In the genomic region with DNA sequence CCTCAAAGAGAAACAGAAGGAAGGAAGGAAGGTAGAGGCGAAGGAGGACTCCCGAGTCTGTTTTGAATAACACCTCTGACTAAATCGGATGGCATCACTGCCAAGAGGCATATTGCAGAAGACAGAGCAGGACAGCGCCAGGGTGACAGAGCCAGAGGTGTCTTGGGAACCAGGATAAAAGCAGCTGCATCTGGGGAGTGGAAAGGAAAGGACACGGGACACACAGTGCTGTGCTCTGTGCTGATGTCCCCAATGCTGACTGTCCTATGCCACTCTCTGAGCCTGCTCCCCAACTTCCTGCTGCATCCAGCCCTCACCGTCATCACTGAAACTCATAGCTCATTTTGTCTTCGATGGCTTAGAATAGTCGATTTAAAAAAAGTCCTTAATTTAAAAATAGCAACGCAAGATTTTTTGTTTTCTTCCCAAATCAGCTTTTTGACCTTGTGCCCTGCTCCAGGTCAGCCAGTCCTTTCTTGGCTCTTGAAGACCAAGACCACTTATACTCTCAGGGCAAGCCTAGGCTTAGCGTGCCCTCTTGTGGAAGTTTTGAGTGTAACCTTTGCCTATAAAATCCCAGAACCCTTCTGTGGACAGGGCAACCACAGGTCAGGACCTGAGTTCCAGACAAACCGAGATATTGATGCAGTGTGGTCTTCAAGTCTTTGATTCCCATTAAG, we compare ENCODE assay signal across 8 mouse cellular contexts. TPM values are rescaled to one million over a fixed set of nuclear protein-coding genes. Genes with fewer than 3 reads are reported as not detected.
DNase-seq lines count a peak whose midpoint lies in the region; ATAC-seq and TF ChIP-seq lines count a peak whose summit lies in the region.

No protein-coding gene starts in this region.

- TF ChIP-seq CTCF in bone marrow macrophage, adult 2 months (IDR thresholded peaks at IDR 0.05; ENCODE audit: low read depth, low read length): 0 out of 2 replicates have a peak, but pooled peaks have one; percentile 18
- peak; percentile 89 for TF ChIP-seq CTCF in hindbrain, postnatal 0 days (IDR thresholded peaks at IDR 0.05; ENCODE audit: low read depth)
- peak; percentile 93 for TF ChIP-seq CTCF in midbrain, postnatal 0 days (IDR thresholded peaks at IDR 0.05)

- intact Hi-C loops in left cerebral cortex, postnatal 25 days (cut with DNase I): loop anchor here (1.0 to 2.0 kb wide), 2 partner anchors 69 to 210 kb away; no protein-coding TSS in a partner anchor

- no peaks in the 10 kb centered on the region for H3K9me3 ChIP-seq in hindbrain, postnatal 0 days (ENCODE audit: low read length)
- H3K9me3 ChIP-seq in midbrain, postnatal 0 days (ENCODE audit: low read length): no peaks in the 10 kb centered on the region

- H3K4me1 ChIP-seq in bone marrow macrophage, adult 2 months (ENCODE audit: control insufficient read depth, insufficient read depth, low read length): no peaks in the 10 kb centered on the region
- no peaks in the 10 kb centered on the region for H3K4me1 ChIP-seq in hindbrain, postnatal 0 days (ENCODE audit: insufficient read depth, low read length)
- H3K4me1 ChIP-seq in midbrain, postnatal 0 days (ENCODE audit: insufficient read depth, low read length): peaks cover 6% of the 10 kb centered on the region; the same call in 1 of the 2 replicates

- ATAC-seq in hindbrain, postnatal 0 days: peak; percentile 77
- ATAC-seq in midbrain, postnatal 0 days (ENCODE audit: low FRiP score): peak; percentile 79; the same call in 1 of the 2 replicates

- DNase-seq in gastrocnemius, adult 18-20 months (ENCODE audit: low spot score): peak; percentile 67
- no peak for DNase-seq in gastrocnemius, postnatal 25 days
- peak; percentile 55 to 64 for DNase-seq in frontal cortex, postnatal 36 days (ENCODE audit: low spot score in 2 of 2)
- DNase-seq in hindbrain, postnatal 0 days (ENCODE audit: low spot score): peak; percentile 83
- DNase-seq in left cerebral cortex, postnatal 25 days (ENCODE audit: low spot score in 2 of 2): peak; percentile 29 to 62
- DNase-seq in midbrain, postnatal 0 days (ENCODE audit: low spot score): peak; percentile 82
- DNase-seq in thymus, postnatal 4 days: peak; percentile 55

- no peak for TF ChIP-seq POLR2A in bone marrow macrophage, adult 2 months (IDR thresholded peaks at IDR 0.05; ENCODE audit: borderline replicate concordance, low read depth, low read length)

- H3K4me3 ChIP-seq in bone marrow macrophage, adult 2 months (ENCODE audit: insufficient read depth, low read length): no peak overlapping the region
- no peak overlapping the region for H3K4me3 ChIP-seq in hindbrain, postnatal 0 days (ENCODE audit: low read length)
- no peak overlapping the region for H3K4me3 ChIP-seq in midbrain, postnatal 0 days (ENCODE audit: low read depth, low read length)

- no peaks in the 10 kb centered on the region for H3K36me3 ChIP-seq in hindbrain, postnatal 0 days (ENCODE audit: insufficient read depth, low read length)
- no peaks in the 10 kb centered on the region for H3K36me3 ChIP-seq in midbrain, postnatal 0 days (ENCODE audit: insufficient read depth, low read length)

- H3K9ac ChIP-seq in hindbrain, postnatal 0 days (replicated peaks; ENCODE audit: low read length): no peak overlapping the region
- no peak overlapping the region for H3K9ac ChIP-seq in midbrain, postnatal 0 days (replicated peaks; ENCODE audit: low read length, poor library complexity, severe bottlenecking)

- no peak overlapping the region for H3K27ac ChIP-seq in bone marrow macrophage, adult 2 months (ENCODE audit: insufficient read depth, low read depth, low read length)
- no peak overlapping the region for H3K27ac ChIP-seq in hindbrain, postnatal 0 days
- no peak overlapping the region for H3K27ac ChIP-seq in midbrain, postnatal 0 days (ENCODE audit: low read depth, low read length)

- peaks cover 1% of the 10 kb centered on the region; the same call in 1 of the 2 replicates for H3K27me3 ChIP-seq in hindbrain, postnatal 0 days (ENCODE audit: insufficient read depth, low read length)
- H3K27me3 ChIP-seq in midbrain, postnatal 0 days (ENCODE audit: insufficient read depth, low read length): peaks cover 3% of the 10 kb centered on the region; the same call in 1 of the 2 replicates

- 27% methylated on average over 11 of the region's 11 CpGs for WGBS in hindbrain, postnatal 0 days
- WGBS in midbrain, postnatal 0 days: 26% methylated on average over 11 of the region's 11 CpGs

- H3K4me2 ChIP-seq in hindbrain, postnatal 0 days (ENCODE audit: low read depth, low read length): peak overlapping the region; percentile 23; the same call in 1 of the 2 replicates
- H3K4me2 ChIP-seq in midbrain, postnatal 0 days (ENCODE audit: low read depth, low read length, poor library complexity, severe bottlenecking): no peak overlapping the region

RNA-seq across cellular contexts. Expression of a gene that starts 0.7 kb away (rescaled TPM):
- under 1 TPM in 1 of 2 experiments, not detected in 1; 0.16 TPM for total RNA-seq in gastrocnemius, adult 18-20 months (2021)
- not detected for total RNA-seq in gastrocnemius, postnatal 25 days (2021)
- polyA plus RNA-seq in bone marrow macrophage, adult 2 months (2012; ENCODE audit: insufficient read depth, insufficient read length, missing spikeins): not detected in 2 replicates
- total RNA-seq in hindbrain, postnatal 0 days (2014; rRNA removed): 0.10 TPM in 1 of 2 replicates, not detected in the other
- 0.11 and 0.13 TPM in 2 replicates for polyA plus RNA-seq in hindbrain, postnatal 0 days (2015; fragmentation: Nextera tagmentation; extraction: Ambion mirVana)
- total RNA-seq in left cerebral cortex, postnatal 25 days (2021): under 1 TPM in 1 of 2 experiments, not detected in 1; 0.30 TPM
- 0.16 TPM in 1 of 2 replicates, not detected in the other for total RNA-seq in midbrain, postnatal 0 days (2014; rRNA removed)
- not detected in 2 replicates for polyA plus RNA-seq in midbrain, postnatal 0 days (2015; fragmentation: Nextera tagmentation; extraction: Ambion mirVana)

RNA-seq across cellular contexts. Expression of a gene that starts 28.8 kb away (rescaled TPM):
- 1 to 10 TPM; 4.2 to 6.4 TPM for total RNA-seq in gastrocnemius, adult 18-20 months (2021)
- 10 to 100 TPM in 1 of 2 experiments, 1 to 10 TPM in 1; 8.6 to 10.6 TPM for total RNA-seq in gastrocnemius, postnatal 25 days (2021)
- 0.40 and 1.3 TPM in 2 replicates for polyA plus RNA-seq in bone marrow macrophage, adult 2 months (2012; ENCODE audit: insufficient read depth, insufficient read length, missing spikeins)
- total RNA-seq in hindbrain, postnatal 0 days (2014; rRNA removed): 5.6 and 8.0 TPM in 2 replicates
- polyA plus RNA-seq in hindbrain, postnatal 0 days (2015; fragmentation: Nextera tagmentation; extraction: Ambion mirVana): 6.2 TPM in 2 replicates
- total RNA-seq in left cerebral cortex, postnatal 25 days (2021): 10 to 100 TPM; 12.6 to 13.2 TPM
- total RNA-seq in midbrain, postnatal 0 days (2014; rRNA removed): 4.7 and 4.9 TPM in 2 replicates
- 4.5 and 4.7 TPM in 2 replicates for polyA plus RNA-seq in midbrain, postnatal 0 days (2015; fragmentation: Nextera tagmentation; extraction: Ambion mirVana)

Comparison
In these comparisons a context has a peak if more than half of its experiments do, and no peak if none do; other contexts are left out.
1. CTCF ChIP-seq: peak in every context shown above with its lines; median percentile 93 in midbrain, postnatal 0 days; 89 in hindbrain, postnatal 0 days; 18 in bone marrow macrophage, adult 2 months.